Mouse (Mus musculus) limb, embryonic 12.5 days (tissue): ENCODE results near the gene Hprt. TPM values are rescaled to one million over a fixed set of nuclear protein-coding genes. Genes with fewer than 3 reads are reported as not detected.
"Not testable (repeated sequence)": the region's sequence is repeated elsewhere in the genome, so short reads cannot be mapped to it uniquely, and the experiment has no call there.

Experiments used
- ATAC-seq: fragments of 200-750 bp; cut with Nextera tagmentation; 2 replicates; pipeline ENCODE4 v1.8.0; 2017; ENCODE audit warnings: low read depth, moderate TSS enrichment; ENCODE audit not compliant: insufficient number of reproducible peaks, insufficient read depth, low FRiP score, low TSS enrichment
- H3K27ac ChIP-seq: fragments of 300-500 bp; sonication (generic); 2 replicates; pipeline ENCODE4 v1.5.1; 2016; ENCODE audit warnings: mild to moderate bottlenecking, moderate library complexity
- H3K27me3 ChIP-seq: fragments of 300-500 bp; sonication (generic); 2 replicates; pipeline ENCODE4 v1.6.1; 2016; ENCODE audit warnings: mild to moderate bottlenecking, moderate library complexity
- H3K36me3 ChIP-seq: fragments of 300-500 bp; sonication (generic); 2 replicates; pipeline ENCODE4 v1.6.1; 2016; ENCODE audit warnings: mild to moderate bottlenecking, moderate library complexity
- H3K4me1 ChIP-seq: fragments of 300-500 bp; sonication (generic); replicated peaks from 2 replicates; pipeline ENCODE4 v1.6.1; 2016
- H3K4me2 ChIP-seq: fragments of 300-500 bp; sonication (generic); 2 replicates; pipeline ENCODE4 v1.6.1; 2016; ENCODE audit warnings: mild to moderate bottlenecking, moderate library complexity
- H3K4me3 ChIP-seq: fragments of 300-500 bp; sonication (generic); replicated peaks from 2 replicates; pipeline ENCODE4 v1.5.1; 2016; ENCODE audit warnings: mild to moderate bottlenecking
- H3K9ac ChIP-seq: fragments of 300-500 bp; sonication (generic); replicated peaks from 2 replicates; pipeline ENCODE4 v1.6.1; 2016; ENCODE audit warnings: mild to moderate bottlenecking, moderate library complexity
- H3K9me3 ChIP-seq: fragments of 300-500 bp; sonication (generic); 2 replicates; pipeline ENCODE4 v1.6.1; 2016; ENCODE audit warnings: mild to moderate bottlenecking, moderate library complexity
- WGBS: fragments of 180-500 bp; shearing (Covaris S2); methylation state at CpG from one replicate; pipeline ENCODE4 v1.1.7; 2016; 5-methylcytosine and 5-hydroxymethylcytosine counted together
- polyA plus RNA-seq: library from polyadenylated mRNA; unstranded; fragments of >200 nt; fragmentation: Nextera tagmentation; extraction: Ambion mirVana; gene quantifications from 2 replicates; pipeline ENCODE4 v1.2.1, GENCODE M21; 2016

The Hprt gene
- polyA plus RNA-seq, 1 experiment from 2014 or later, result 76.9 TPM

DNA sequence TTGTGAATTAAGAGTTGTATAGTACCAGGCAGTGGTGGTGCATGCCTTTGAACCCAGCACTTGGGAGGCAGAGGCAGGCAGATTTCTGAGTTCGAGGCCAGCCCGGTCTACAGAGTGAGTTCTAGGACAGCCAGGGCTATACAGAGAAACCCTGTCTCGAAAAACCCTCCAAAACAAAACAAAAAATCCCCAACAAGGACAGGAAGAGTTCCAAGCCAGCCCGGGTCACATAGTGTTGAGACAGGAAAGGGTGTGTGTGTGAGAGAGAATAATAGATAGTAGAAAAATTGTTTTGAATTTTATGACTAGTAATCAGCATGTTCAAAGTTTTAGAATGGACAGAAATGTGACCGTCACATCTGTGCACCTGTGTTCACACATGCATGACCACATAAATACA is 6.8 kb downstream of the Hprt start:
- H3K4me3 ChIP-seq, H3K9me3 ChIP-seq, H3K9ac ChIP-seq, H3K4me2 ChIP-seq, ATAC-seq, H3K27ac ChIP-seq, H3K27me3 ChIP-seq, H3K36me3 ChIP-seq, H3K4me1 ChIP-seq: not testable (repeated sequence)
- 90% methylated on average over 5 of the region's 5 CpGs for WGBS

DNA sequence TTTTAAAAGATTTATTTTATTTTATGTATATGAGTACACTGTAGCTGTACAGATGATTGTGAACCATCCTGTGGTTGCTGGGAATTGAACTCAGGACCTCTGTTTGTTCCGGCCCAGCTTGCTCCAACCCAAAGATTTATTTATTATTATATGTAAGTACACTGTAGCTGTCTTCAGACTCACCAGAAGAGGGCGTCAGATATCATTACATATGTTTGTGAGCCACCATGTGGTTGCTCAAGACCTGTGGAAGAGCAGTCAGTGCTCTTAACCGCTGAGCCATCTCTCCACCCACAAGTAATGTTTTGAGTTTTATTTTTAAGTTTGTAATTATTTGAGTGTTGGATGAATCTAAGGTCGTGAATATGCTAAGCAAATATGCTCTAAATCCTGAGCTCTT is 16.9 kb downstream of the Hprt start:
- not testable (repeated sequence) for H3K27ac ChIP-seq, H3K9me3 ChIP-seq, ATAC-seq, H3K4me1 ChIP-seq, H3K27me3 ChIP-seq, H3K4me3 ChIP-seq, H3K9ac ChIP-seq, H3K4me2 ChIP-seq
- WGBS, result 71% methylated on average over 4 of the region's 4 CpGs
- H3K36me3 ChIP-seq, result peaks cover 21% of the 10 kb centered on the region

DNA sequence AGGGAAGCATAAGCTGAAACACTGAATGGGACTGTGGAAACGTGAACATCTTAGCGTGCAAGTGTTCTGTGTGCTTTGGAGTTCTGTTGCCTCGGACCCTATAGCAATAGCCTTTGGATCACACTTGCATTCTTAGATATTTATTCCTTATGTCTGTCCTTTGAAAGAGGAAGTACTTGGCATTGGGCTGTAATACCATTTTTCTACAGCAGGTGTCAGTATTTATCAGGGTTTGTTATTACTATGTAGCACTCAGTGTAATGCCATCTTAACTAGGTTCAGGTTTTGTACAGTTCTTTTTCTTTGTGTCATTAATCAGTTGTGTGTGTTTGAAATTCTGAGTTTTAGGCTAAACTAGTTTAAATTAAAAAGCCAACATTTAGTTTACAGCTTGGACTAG is 18.1 kb downstream of the Hprt start:
- ATAC-seq, result no peak
- 60% methylated on average over 3 of the region's 3 CpGs for WGBS
- no peak overlapping the region for H3K9ac ChIP-seq
- no peaks in the 10 kb centered on the region for H3K27me3 ChIP-seq
- H3K4me1 ChIP-seq, result no peaks in the 10 kb centered on the region
- H3K4me3 ChIP-seq, result no peak overlapping the region
- no peak overlapping the region for H3K27ac ChIP-seq
- peaks cover 16% of the 10 kb centered on the region; the same call in 1 of the 2 replicates for H3K36me3 ChIP-seq
- no peaks in the 10 kb centered on the region for H3K9me3 ChIP-seq
- no peak overlapping the region for H3K4me2 ChIP-seq

DNA sequence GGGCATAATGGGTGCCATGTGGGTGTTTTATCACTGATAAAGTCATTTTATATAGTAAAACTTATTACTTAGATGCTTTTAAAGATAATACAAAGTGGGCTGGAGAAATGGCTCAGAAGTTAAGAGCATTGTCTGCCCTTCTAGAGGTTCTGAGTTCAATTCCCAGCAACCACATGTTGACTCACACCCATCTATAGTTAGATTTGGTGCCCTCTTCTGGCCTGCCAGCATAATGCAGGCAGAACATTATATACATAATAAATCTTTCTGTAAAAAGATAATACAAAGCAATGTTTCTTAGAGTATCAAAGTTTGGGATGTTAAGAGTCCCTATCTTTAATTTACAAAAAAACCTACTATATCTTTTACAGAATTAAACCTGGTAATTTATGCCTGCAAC is 27.6 kb downstream of the Hprt start:
- no peak overlapping the region for H3K4me3 ChIP-seq
- no peak overlapping the region for H3K9ac ChIP-seq
- H3K9me3 ChIP-seq, result no peaks in the 10 kb centered on the region
- H3K27ac ChIP-seq, result no peak overlapping the region
- H3K36me3 ChIP-seq, result peaks cover 23% of the 10 kb centered on the region
- ATAC-seq, result no peak
- peaks cover 4% of the 10 kb centered on the region; the same call in 1 of the 2 replicates for H3K4me1 ChIP-seq
- no peaks in the 10 kb centered on the region for H3K27me3 ChIP-seq
- H3K4me2 ChIP-seq, result no peak overlapping the region

DNA sequence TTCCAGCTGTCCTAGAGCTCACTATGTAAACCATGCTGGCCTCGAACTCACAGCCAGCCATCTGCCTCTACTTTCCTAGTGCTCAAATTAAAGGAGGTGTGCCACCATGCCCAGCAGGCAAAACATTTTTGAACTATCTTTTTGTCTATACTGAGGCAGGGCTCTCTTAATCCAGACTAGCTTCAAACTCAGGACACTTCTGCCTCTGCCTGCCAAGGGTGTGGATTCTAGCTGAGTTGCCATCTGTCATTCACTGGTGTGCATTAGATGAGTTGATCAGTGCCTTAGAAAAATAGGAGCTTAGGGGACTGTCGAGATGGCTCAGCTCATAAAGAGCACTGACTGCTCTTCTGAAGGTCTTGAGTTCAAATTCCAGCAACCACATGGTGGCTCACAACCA is 35.1 kb downstream of the Hprt start:
- Histone ChIP-seq H3K27me3 (no peaks in the 10 kb centered on the region), H3K27ac (no peak overlapping the region), H3K9ac (no peak overlapping the region), H3K4me1 (peaks cover 4% of the 10 kb centered on the region; the same call in 1 of the 2 replicates), H3K9me3 (no peaks in the 10 kb centered on the region), H3K4me3 (no peak overlapping the region), H3K36me3 (no peaks in the 10 kb centered on the region), H3K4me2 (no peak overlapping the region)
- ATAC-seq, result no peak
- WGBS, result 79% methylated on average over 2 of the region's 2 CpGs

DNA sequence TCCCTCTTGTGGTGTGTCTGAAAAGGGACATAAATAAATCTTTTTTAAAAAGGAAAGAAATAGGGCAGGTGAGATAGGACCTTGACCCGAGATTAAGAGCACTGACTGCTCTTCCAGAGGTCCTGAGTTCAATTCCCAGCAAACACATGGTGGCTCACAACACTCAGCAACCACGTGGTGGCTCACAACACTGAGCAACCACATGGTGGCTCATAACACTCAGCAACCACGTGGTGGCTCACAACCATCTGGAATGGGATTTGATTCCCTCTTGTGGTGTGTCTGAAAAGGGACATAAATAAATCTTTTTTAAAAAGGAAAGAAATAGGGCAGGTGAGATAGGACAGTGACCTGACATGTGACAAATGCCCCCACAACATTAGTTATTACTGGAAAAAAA is 36.3 kb downstream of the Hprt start:
- not testable (repeated sequence) for H3K9ac ChIP-seq, ATAC-seq, H3K36me3 ChIP-seq, H3K4me1 ChIP-seq, H3K27ac ChIP-seq, H3K9me3 ChIP-seq, H3K4me2 ChIP-seq, H3K27me3 ChIP-seq, H3K4me3 ChIP-seq
- WGBS, result 21% methylated on average over 3 of the region's 3 CpGs

DNA sequence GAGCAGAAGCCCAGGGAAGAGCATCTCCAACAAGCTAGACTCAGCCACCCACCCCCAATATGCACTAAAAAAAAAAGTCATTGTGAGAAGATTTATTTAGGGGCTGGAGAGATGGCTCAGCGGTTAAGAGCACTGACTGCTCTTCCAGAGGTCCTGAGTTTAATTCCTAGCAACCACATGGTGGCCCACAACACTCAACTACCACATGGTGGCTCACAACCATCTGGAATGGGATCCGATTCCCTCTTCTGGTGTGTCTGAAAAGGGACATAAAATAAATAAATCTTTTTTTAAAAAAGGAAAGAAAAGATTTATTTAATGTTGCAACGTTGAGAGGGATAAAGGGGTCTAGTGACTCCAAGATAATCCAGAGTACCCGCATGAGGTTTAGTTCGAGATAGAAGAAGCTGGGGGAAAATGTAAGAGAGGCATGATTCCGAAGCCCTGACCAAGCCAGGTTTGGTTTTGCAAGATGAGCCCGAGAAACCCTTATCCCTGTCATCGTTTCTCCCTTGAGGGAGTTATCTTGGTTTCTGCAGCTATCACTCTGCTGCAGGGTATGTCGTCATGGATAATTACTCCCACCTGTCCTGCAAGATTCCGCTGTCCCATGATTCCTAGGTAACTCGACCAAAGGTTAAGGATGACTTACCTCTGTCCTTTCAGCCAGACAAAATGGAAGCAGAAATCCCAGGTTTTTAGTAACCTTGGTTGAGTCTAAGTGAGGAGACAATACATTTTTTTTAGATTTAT is 37.7 kb downstream of the Hprt start:
- no peaks in the 10 kb centered on the region for H3K36me3 ChIP-seq
- H3K4me1 ChIP-seq, result no peaks in the 10 kb centered on the region
- WGBS, result 55% methylated on average over 11 of the region's 11 CpGs
- no peaks in the 10 kb centered on the region for H3K9me3 ChIP-seq
- no peak for ATAC-seq
- H3K4me3 ChIP-seq, result no peak overlapping the region
- no peak overlapping the region for H3K27ac ChIP-seq
- no peak overlapping the region for H3K9ac ChIP-seq
- H3K27me3 ChIP-seq, result no peaks in the 10 kb centered on the region
- no peak overlapping the region for H3K4me2 ChIP-seq

DNA sequence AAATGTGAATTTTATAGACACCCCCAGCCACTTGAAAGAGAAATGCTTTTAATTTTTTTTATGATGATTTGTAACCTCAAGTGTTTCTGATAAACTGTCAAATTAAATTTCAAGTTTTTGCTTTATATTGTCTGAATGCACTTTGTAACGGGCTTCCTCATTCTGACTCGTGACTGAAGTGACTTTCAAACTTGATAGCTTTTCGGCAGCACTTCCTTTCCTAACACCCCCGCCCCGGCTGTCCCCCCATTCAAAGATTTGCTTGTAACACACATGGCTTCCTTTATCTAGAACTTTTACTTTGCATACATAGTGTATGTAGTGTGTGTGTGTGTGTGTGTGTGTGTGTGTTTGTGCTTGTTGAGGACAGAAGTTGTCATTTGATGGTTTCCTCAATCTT is 41.6 kb downstream of the Hprt start:
- no peaks in the 10 kb centered on the region for H3K27me3 ChIP-seq
- H3K4me1 ChIP-seq, result no peaks in the 10 kb centered on the region
- no peaks in the 10 kb centered on the region for H3K9me3 ChIP-seq
- H3K4me3 ChIP-seq, result no peak overlapping the region
- H3K27ac ChIP-seq, result no peak overlapping the region
- 56% methylated on average over 5 of the region's 5 CpGs for WGBS
- H3K36me3 ChIP-seq, result no peaks in the 10 kb centered on the region
- H3K9ac ChIP-seq, result no peak overlapping the region
- no peak overlapping the region for H3K4me2 ChIP-seq
- ATAC-seq, result no peak

DNA sequence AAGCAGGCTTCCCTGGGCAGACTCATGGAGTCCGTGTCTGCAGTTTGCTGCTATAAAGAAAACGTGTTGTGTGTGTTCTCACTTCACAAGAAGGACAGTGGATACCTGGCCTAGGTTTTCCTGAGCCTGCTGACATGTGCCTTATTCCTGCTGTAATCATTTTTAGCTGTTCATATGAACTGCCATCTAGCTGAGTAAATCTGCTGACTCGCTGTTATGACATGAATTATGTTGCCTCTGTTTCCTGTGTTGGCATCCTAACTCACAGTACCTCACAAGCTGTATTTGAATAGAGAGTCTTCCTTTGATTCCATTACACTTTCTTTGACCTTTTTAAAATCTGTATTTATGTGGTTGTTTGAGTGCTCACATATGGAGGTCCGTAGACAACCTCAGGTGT is 50.3 kb downstream of the Hprt start:
- Histone ChIP-seq H3K4me1 (peaks cover 8% of the 10 kb centered on the region; the same call in 1 of the 2 replicates), H3K4me3 (no peak overlapping the region), H3K27ac (no peak overlapping the region), H3K4me2 (no peak overlapping the region), H3K9me3 (no peaks in the 10 kb centered on the region), H3K27me3 (no peaks in the 10 kb centered on the region), H3K9ac (no peak overlapping the region), H3K36me3 (no peaks in the 10 kb centered on the region)
- WGBS, result 89% methylated on average over 4 of the region's 4 CpGs
- ATAC-seq, result no peak

DNA sequence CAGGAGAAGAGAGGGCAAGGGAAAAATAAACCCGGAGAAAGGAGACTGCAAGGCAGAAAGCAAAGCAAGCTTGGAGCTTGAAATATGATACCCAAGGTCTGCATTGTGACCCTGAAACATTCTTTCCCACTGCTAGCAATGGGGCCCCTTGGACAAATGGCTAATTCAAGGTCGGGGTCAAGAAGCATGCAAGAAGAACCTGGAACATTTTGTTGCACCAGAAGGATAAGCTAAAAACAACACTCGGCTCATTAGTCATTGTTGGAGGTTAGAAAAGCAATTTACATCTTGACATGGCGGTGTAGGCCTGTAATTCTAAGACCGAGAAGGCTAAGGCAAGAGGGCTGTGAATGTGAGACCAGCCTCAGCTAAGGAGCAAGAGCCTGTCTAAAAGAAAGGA is 51.7 kb downstream of the Hprt start:
- H3K4me3 ChIP-seq, result no peak overlapping the region
- 41% methylated on average over 5 of the region's 5 CpGs for WGBS
- H3K27ac ChIP-seq, result peak overlapping the region; percentile 73
- H3K9me3 ChIP-seq, result no peaks in the 10 kb centered on the region
- H3K4me1 ChIP-seq, result peaks cover 8% of the 10 kb centered on the region; the same call in 1 of the 2 replicates
- H3K9ac ChIP-seq, result no peak overlapping the region
- no peak for ATAC-seq
- no peaks in the 10 kb centered on the region for H3K27me3 ChIP-seq
- no peak overlapping the region for H3K4me2 ChIP-seq
- no peaks in the 10 kb centered on the region for H3K36me3 ChIP-seq

DNA sequence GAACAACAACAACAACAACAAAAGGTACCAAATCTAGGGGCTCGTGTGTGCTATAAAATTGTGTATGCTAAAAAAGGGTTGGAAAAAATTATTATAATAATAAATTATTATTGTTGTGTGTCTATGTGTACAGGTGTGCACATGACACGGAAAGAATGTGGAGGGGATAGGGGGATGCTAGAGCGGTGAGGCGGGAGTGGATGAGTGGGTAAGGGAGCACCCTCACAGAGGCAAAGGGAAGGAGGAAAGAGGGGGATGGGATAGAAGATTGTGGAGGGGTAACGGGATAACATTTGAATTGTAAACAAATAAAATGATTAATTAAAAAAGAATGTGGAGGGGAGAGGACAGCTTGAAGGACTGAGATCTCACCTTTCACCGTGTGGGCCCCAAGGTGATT is 52.2 kb downstream of the Hprt start:
- no peak for ATAC-seq
- WGBS, result 81% methylated on average over 6 of the region's 6 CpGs

DNA sequence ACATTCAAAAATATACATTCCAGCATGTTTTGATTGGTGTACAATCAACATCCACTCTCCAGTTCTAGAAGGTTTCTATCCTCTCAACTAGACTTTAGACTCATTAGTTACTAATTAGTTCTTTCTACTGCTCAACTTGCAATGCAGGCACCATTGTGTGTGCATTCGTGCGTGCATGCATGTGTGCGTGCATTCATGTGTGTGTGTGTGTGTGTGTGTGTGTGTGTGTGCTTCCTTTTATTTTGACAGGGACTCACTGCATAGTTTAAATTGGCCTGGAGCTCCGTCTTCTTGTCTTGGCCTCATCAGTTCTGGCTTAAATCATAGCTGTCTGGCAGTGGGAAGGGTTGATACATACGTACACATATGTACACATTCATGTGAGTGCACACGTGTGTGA is 53.1 kb downstream of the Hprt start:
- no peaks in the 10 kb centered on the region for H3K27me3 ChIP-seq
- H3K4me2 ChIP-seq, result no peak overlapping the region
- no peaks in the 10 kb centered on the region for H3K9me3 ChIP-seq
- no peak overlapping the region for H3K4me3 ChIP-seq
- no peaks in the 10 kb centered on the region for H3K36me3 ChIP-seq
- no peak overlapping the region for H3K9ac ChIP-seq
- no peak overlapping the region for H3K27ac ChIP-seq
- peaks cover 19% of the 10 kb centered on the region for H3K4me1 ChIP-seq
- no peak for ATAC-seq
- WGBS, result 89% methylated on average over 6 of the region's 6 CpGs

More for the DNA sequence above, 52.2 kb downstream of the Hprt start:
- Histone ChIP-seq H3K9me3 (no peaks in the 10 kb centered on the region), H3K9ac (no peak overlapping the region), H3K27me3 (no peaks in the 10 kb centered on the region), H3K27ac (peak overlapping the region; percentile 73; the same call in 1 of the 2 replicates), H3K4me3 (no peak overlapping the region), H3K4me1 (peaks cover 11% of the 10 kb centered on the region), H3K4me2 (no peak overlapping the region), H3K36me3 (no peaks in the 10 kb centered on the region)
